Mouse (Mus musculus): ENCODE results near the gene Tshz2.

The Tshz2 gene

DNA sequence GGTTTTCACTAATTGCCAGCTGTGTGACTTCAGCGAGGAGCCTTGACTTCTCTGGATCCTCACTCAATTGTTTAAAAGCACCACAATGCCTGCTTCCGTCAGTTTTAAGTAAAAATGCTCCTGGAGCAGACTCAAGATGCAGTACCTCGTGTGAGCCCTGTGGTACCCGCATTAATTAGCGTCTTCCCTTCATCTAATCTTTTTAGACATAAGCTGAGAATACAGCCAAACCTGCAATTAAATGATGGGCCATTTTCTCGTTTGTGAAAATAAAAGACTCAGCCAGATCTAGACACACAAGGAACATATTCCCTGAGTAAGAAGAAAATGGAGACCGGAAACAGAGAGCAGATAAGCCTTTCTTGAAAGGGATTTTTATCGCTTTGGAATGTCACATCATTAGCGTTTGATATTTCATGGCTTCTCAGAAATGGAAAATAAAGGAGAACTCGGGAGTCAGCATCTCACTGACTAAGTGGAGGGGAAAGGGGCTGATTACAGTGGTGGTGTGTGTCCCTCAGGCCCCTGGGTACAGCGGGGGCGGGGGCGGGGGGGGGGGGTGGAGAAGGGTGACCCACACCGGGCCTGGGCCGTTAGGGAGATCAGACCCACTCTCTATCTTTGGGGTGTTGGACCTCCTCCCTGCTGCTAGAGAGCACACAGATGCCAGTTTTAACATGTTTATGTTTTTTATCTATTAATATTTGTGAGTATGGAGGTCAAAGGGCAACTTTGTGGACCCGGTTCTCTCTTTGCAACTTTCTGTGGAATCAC, 364.6 kb downstream of the Tshz2 start:
- DNase-seq (ENCODE audit: low read depth, low spot score) = no peak
- H3K36me3 ChIP-seq (ENCODE audit: control insufficient read depth, insufficient read depth, low read length, poor library complexity, severe bottlenecking) = no peaks in the 10 kb centered on the region

DNA sequence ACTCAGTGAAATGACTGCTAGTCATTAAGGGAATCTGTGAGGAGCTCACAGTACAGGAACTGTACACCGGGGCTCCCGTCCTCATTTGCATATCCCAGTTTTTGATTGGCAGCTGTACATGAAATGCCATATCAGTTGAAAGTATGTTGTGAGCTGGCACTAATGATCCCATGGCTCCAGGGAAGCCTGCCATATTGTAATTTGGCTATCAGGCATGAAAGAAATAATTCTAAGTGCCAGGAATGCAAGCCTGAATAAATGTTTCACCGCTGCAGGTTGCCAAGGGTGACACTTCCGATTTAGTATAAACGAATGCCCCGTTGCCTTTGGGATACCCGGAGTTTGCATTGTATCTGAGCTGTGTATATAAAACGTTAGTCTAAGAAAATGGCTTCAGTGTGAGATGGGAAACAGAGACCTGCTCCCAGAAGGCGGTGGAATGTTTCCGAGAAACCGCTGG, 366.1 kb downstream of the Tshz2 start:
- H3K27me3 ChIP-seq (ENCODE audit: control insufficient read depth, insufficient read depth, low read length, poor library complexity, severe bottlenecking) = no peaks in the 10 kb centered on the region
- H3K36me3 ChIP-seq (ENCODE audit: control insufficient read depth, insufficient read depth, low read length, poor library complexity, severe bottlenecking) = no peaks in the 10 kb centered on the region
- no peak for DNase-seq (ENCODE audit: low read depth, low spot score)

More for the DNA sequence above, 364.6 kb downstream of the Tshz2 start:
- H3K27me3 ChIP-seq (ENCODE audit: control insufficient read depth, insufficient read depth, low read length, poor library complexity, severe bottlenecking) = no peaks in the 10 kb centered on the region

- DNase-seq (ENCODE audit: low read depth, low spot score) = no peak
- no peaks in the 10 kb centered on the region for H3K36me3 ChIP-seq (ENCODE audit: control insufficient read depth, insufficient read depth, low read length, poor library complexity, severe bottlenecking)
Measured at GRCm38 (mm10) chr2:170002594-170003504, 370.0 kb downstream of the Tshz2 start.

GRCm38 (mm10) chr2:170003666-170004065, 370.9 kb downstream of the Tshz2 start:
- Histone ChIP-seq H3K36me3 (ENCODE audit: control insufficient read depth, insufficient read depth, low read length, poor library complexity, severe bottlenecking) (no peaks in the 10 kb centered on the region), H3K27me3 (ENCODE audit: control insufficient read depth, insufficient read depth, low read length, poor library complexity, severe bottlenecking) (no peaks in the 10 kb centered on the region)
- no peak for DNase-seq (ENCODE audit: low read depth, low spot score)

More at GRCm38 (mm10) chr2:170002594-170003504, 370.0 kb downstream of the Tshz2 start:
- H3K27me3 ChIP-seq (ENCODE audit: control insufficient read depth, insufficient read depth, low read length, poor library complexity, severe bottlenecking) = no peaks in the 10 kb centered on the region

- Histone ChIP-seq H3K36me3 (ENCODE audit: control insufficient read depth, insufficient read depth, low read length, poor library complexity, severe bottlenecking) (no peaks in the 10 kb centered on the region), H3K27me3 (ENCODE audit: control insufficient read depth, insufficient read depth, low read length, poor library complexity, severe bottlenecking) (no peaks in the 10 kb centered on the region)
- DNase-seq (ENCODE audit: low read depth, low spot score) = no peak
Measured at GRCm38 (mm10) chr2:170006829-170007228, 374.0 kb downstream of the Tshz2 start.

DNA sequence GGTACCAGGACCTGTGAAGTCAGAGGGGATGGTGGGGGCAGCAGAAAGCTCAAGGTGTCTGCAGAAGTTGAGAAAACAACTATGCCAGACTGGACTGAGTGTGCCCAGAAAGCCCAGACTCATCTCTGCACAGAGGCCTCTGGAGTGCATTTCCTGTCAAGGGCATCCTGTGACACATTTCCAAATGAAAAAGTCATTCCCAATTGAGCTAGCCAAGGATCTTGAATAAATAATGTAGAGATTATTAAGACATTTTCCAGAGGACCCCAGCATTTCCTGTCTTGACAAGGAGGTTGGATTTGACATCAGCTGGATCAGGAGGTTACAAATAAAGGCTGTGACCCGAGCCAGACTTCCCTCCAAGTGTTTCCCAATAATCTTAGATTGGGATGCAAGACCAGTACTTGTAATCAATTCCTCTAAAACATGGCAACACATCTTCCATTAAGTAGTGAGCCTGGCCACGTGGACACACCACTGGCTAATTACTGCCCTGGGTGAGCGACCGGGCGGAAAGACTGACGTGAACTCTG, 374.7 kb downstream of the Tshz2 start:
- DNase-seq (ENCODE audit: low read depth, low spot score) = no peak
- no peaks in the 10 kb centered on the region for H3K27me3 ChIP-seq (ENCODE audit: control insufficient read depth, insufficient read depth, low read length, poor library complexity, severe bottlenecking)
- no peaks in the 10 kb centered on the region for H3K36me3 ChIP-seq (ENCODE audit: control insufficient read depth, insufficient read depth, low read length, poor library complexity, severe bottlenecking)

DNA sequence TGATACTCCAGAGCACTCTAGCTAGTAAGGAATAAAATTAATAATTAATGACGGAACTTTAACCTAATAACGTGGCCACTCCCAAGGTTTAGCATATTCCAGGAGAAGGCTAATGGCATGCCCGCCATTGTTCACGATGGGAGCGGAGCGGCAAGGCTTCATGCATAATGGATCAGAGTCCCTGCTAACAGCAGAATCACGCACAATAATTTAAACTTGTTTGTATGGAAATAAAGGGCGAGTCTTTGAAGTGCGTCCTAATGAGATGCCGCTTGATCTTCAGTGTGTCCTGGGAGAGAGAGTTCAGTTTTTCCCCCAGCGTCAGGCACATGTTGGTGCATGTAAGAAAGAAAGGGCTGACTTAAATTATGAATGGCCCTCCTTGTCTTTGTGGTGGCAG, 376.9 kb downstream of the Tshz2 start:
- no peaks in the 10 kb centered on the region for H3K36me3 ChIP-seq (ENCODE audit: control insufficient read depth, insufficient read depth, low read length, poor library complexity, severe bottlenecking)
- no peak for DNase-seq (ENCODE audit: low read depth, low spot score)
- no peaks in the 10 kb centered on the region for H3K27me3 ChIP-seq (ENCODE audit: control insufficient read depth, insufficient read depth, low read length, poor library complexity, severe bottlenecking)

GRCm38 (mm10) chr2:170011858-170012257, 379.0 kb downstream of the Tshz2 start:
- no peaks in the 10 kb centered on the region for H3K27me3 ChIP-seq (ENCODE audit: control insufficient read depth, insufficient read depth, low read length, poor library complexity, severe bottlenecking)
- no peaks in the 10 kb centered on the region for H3K36me3 ChIP-seq (ENCODE audit: control insufficient read depth, insufficient read depth, low read length, poor library complexity, severe bottlenecking)
- DNase-seq (ENCODE audit: low read depth, low spot score) = no peak

- Histone ChIP-seq H3K36me3 (ENCODE audit: control insufficient read depth, insufficient read depth, low read length, poor library complexity, severe bottlenecking) (no peaks in the 10 kb centered on the region), H3K27me3 (ENCODE audit: control insufficient read depth, insufficient read depth, low read length, poor library complexity, severe bottlenecking) (no peaks in the 10 kb centered on the region)
- no peak for DNase-seq (ENCODE audit: low read depth, low spot score)
Measured at GRCm38 (mm10) chr2:170017302-170017701, 384.5 kb downstream of the Tshz2 start.

GRCm38 (mm10) chr2:170017926-170018325, 385.1 kb downstream of the Tshz2 start:
- DNase-seq (ENCODE audit: low read depth, low spot score) = no peak
- H3K27me3 ChIP-seq (ENCODE audit: control insufficient read depth, insufficient read depth, low read length, poor library complexity, severe bottlenecking) = no peaks in the 10 kb centered on the region
- H3K36me3 ChIP-seq (ENCODE audit: control insufficient read depth, insufficient read depth, low read length, poor library complexity, severe bottlenecking) = no peaks in the 10 kb centered on the region

DNA sequence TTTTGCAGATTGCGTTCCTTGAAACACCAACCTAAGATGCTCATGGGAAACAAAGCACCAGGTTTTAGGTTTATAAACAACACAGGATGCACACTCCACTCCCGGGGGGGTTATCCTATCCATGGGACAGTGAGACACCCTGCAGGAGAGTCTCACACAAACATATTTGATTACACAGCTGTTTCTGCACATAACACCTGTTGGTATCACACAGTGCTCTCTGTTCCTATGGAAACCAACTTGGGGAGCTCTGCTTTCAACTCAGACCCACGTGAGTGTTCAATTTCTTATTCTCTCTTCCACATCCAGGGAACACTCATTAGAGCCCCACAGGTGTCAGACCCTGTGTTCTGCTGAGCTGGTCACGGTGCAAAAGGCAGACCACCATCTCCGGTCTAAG, 390.1 kb downstream of the Tshz2 start:
- no peaks in the 10 kb centered on the region for H3K27me3 ChIP-seq (ENCODE audit: control insufficient read depth, insufficient read depth, low read length, poor library complexity, severe bottlenecking)
- no peak for DNase-seq (ENCODE audit: low read depth, low spot score)
- no peaks in the 10 kb centered on the region for H3K36me3 ChIP-seq (ENCODE audit: control insufficient read depth, insufficient read depth, low read length, poor library complexity, severe bottlenecking)

GRCm38 (mm10) chr2:170023741-170024140, 390.9 kb downstream of the Tshz2 start:
- DNase-seq (ENCODE audit: low read depth, low spot score) = no peak
- Histone ChIP-seq H3K36me3 (ENCODE audit: control insufficient read depth, insufficient read depth, low read length, poor library complexity, severe bottlenecking) (no peaks in the 10 kb centered on the region), H3K27me3 (ENCODE audit: control insufficient read depth, insufficient read depth, low read length, poor library complexity, severe bottlenecking) (no peaks in the 10 kb centered on the region)

DNA sequence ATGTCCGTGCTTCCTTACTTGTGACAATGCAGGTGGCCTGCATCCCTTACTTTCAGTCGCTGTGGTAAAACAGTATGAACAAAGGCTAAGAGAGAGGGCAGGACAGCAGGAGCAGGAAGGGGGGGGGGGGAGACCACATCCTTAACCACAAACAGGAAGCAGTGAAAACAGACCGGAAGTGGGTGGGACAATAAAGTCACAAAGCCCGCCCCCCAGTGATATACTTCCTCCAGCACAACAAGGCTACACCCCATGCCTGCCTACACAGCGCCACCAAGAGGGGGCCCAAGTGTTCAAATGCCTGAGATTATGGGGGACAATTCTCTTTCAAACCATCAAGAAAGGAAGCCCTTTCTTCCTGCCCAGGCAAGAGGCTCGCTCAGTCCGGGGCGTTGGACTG, 392.1 kb downstream of the Tshz2 start:
- H3K36me3 ChIP-seq (ENCODE audit: control insufficient read depth, insufficient read depth, low read length, poor library complexity, severe bottlenecking) = no peaks in the 10 kb centered on the region
- peak; percentile 61 for DNase-seq (ENCODE audit: low read depth, low spot score)
- H3K27me3 ChIP-seq (ENCODE audit: control insufficient read depth, insufficient read depth, low read length, poor library complexity, severe bottlenecking) = no peaks in the 10 kb centered on the region

GRCm38 (mm10) chr2:170025896-170026295, 393.1 kb downstream of the Tshz2 start:
- DNase-seq (ENCODE audit: low read depth, low spot score) = no peak
- no peaks in the 10 kb centered on the region for H3K27me3 ChIP-seq (ENCODE audit: control insufficient read depth, insufficient read depth, low read length, poor library complexity, severe bottlenecking)
- H3K36me3 ChIP-seq (ENCODE audit: control insufficient read depth, insufficient read depth, low read length, poor library complexity, severe bottlenecking) = no peaks in the 10 kb centered on the region

DNA sequence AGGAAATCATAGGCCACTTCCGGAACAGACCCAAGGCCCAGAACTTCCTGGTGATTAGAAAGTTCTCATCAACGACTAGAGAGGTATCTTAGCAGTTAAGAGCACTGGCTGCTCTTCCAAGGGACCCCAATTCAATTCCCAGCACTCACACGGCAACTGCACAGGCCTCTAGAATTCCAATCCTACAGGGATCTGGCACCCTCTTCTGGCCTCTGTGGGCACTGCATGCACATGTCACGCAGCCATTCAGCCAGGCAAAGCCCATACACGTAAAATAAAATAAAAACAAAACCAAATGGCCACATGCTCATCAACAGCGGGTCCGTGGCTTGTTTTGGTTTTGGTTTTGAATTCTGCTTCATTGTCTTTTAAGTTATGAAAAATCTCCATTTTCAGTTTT, 395.0 kb downstream of the Tshz2 start:
- no peaks in the 10 kb centered on the region for H3K36me3 ChIP-seq (ENCODE audit: control insufficient read depth, insufficient read depth, low read length, poor library complexity, severe bottlenecking)
- DNase-seq (ENCODE audit: low read depth, low spot score) = peak; percentile 10
- no peaks in the 10 kb centered on the region for H3K27me3 ChIP-seq (ENCODE audit: control insufficient read depth, insufficient read depth, low read length, poor library complexity, severe bottlenecking)
